Mouse (Mus musculus) hematopoietic stem cell, adult 5-6 weeks (primary cell): Measurements from ENCODE around the gene Sh3bp4. TPM values are rescaled to one million over a fixed set of nuclear protein-coding genes. Genes with fewer than 3 reads are reported as not detected.

Source experiments
- ATAC-seq, 2 experiments: fragments of 125-278 bp in 1 of 2; replicated peaks in 1 of 2; 2 replicates each; pipeline ENCODE4 v1.8.0; 2016 to 2017; ENCODE audit warnings: inconsistent platforms in 2 of 2, mild to moderate bottlenecking in 2 of 2, moderate number of reproducible peaks in 2 of 2, low read depth in 1 of 2, moderate TSS enrichment in 1 of 2; ENCODE audit not compliant: low FRiP score in 2 of 2, poor library complexity in 2 of 2, severe bottlenecking in 2 of 2, insufficient read depth in 1 of 2, low TSS enrichment in 1 of 2
- total RNA-seq: library from RNA; stranded (forward); fragments of 172-1452, 232-1000 nt; gene quantifications from 2 replicates; pipeline ENCODE4 v1.2.3, GENCODE M21; 2017

The Sh3bp4 gene
- total RNA-seq = 0.44 and 0.55 TPM in 2 replicates

GRCm38 (mm10) chr1:89070103-89070700 is at the start of gene Sh3bp4:
TSS of gene Sh3bp4 (plus strand) at chr1:89070415.
- peak; percentile 93 to 96 for ATAC-seq

GRCm38 (mm10) chr1:89022997-89023396 is 47.2 kb upstream of the Sh3bp4 start:
- no peak for ATAC-seq

GRCm38 (mm10) chr1:89024696-89025612 is 45.3 kb upstream of the Sh3bp4 start:
- ATAC-seq = no peak

- no peak for ATAC-seq
Observed at GRCm38 (mm10) chr1:89026040-89026439, 44.2 kb upstream of the Sh3bp4 start.

GRCm38 (mm10) chr1:89029136-89029927 is 40.9 kb upstream of the Sh3bp4 start:
- no peak for ATAC-seq

GRCm38 (mm10) chr1:89033661-89034060 is 36.6 kb upstream of the Sh3bp4 start:
- no peak for ATAC-seq

- ATAC-seq = no peak
Observed at GRCm38 (mm10) chr1:89034061-89034460, 36.2 kb upstream of the Sh3bp4 start.

GRCm38 (mm10) chr1:89035115-89035514 is 35.1 kb upstream of the Sh3bp4 start:
- no peak for ATAC-seq

GRCm38 (mm10) chr1:89039836-89040235 is 30.4 kb upstream of the Sh3bp4 start:
- no peak for ATAC-seq

- ATAC-seq = no peak
Observed at GRCm38 (mm10) chr1:89041290-89041689, 28.9 kb upstream of the Sh3bp4 start.

- ATAC-seq = no peak
Observed at GRCm38 (mm10) chr1:89042081-89042480, 28.1 kb upstream of the Sh3bp4 start.

GRCm38 (mm10) chr1:89042956-89043355 is 27.3 kb upstream of the Sh3bp4 start:
- no peak for ATAC-seq

- no peak for ATAC-seq
Observed at GRCm38 (mm10) chr1:89045403-89045802, 24.8 kb upstream of the Sh3bp4 start.

GRCm38 (mm10) chr1:89049506-89049905 is 20.7 kb upstream of the Sh3bp4 start:
- no peak for ATAC-seq

- ATAC-seq = no peak
Observed at GRCm38 (mm10) chr1:89056175-89056574, 14.0 kb upstream of the Sh3bp4 start.

- no peak for ATAC-seq
Observed at GRCm38 (mm10) chr1:89057430-89057829, 12.8 kb upstream of the Sh3bp4 start.

- no peak for ATAC-seq
Observed at GRCm38 (mm10) chr1:89058011-89058410, 12.2 kb upstream of the Sh3bp4 start.

- no peak for ATAC-seq
Observed at GRCm38 (mm10) chr1:89062977-89063376, 7.2 kb upstream of the Sh3bp4 start.
